Mouse (Mus musculus): ENCODE results near the gene Cyp2c23.

GRCm38 (mm10) chr19:44042121-44042520 lies 13.1 kb upstream of the Cyp2c23 start:
- TF ChIP-seq GATA1 (IDR thresholded peaks at IDR 0.05; ENCODE audit: borderline replicate concordance, low read length), result no peak
- TF ChIP-seq FLI1 (IDR thresholded peaks at IDR 0.05; ENCODE audit: low read length), result no peak

All from megakaryocyte, embryonic 14.5 days (primary cell).